Mouse (Mus musculus): ENCODE results near the gene Gm17581.

The Gm17581 gene

GRCm38 (mm10) chr2:155687746-155688145, 47.9 kb downstream of the Gm17581 start:
- no peak for DNase-seq

DNA sequence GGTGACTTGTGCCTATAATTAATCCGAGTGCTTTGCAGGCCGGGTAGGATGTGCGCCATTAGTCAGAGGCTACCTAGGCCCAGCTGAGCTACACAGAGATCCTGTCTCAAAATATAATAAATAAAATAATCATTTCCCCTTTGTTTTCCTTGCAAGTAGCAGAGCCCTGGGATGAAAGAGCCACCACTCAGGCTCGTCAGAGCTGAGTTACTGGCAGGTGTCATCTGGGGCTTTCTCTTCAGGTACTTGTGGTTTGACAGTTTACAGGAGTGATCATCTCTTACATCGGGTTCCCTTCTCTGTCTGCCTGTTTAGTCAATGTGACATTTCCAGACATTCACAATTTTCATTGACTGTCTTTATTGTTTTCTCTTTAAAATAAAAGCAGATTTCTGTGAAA, 49.1 kb downstream of the Gm17581 start:
- DNase-seq: no peak
